Comparison of ENCODE assay signal across 11 mouse cellular contexts in the genomic region with DNA sequence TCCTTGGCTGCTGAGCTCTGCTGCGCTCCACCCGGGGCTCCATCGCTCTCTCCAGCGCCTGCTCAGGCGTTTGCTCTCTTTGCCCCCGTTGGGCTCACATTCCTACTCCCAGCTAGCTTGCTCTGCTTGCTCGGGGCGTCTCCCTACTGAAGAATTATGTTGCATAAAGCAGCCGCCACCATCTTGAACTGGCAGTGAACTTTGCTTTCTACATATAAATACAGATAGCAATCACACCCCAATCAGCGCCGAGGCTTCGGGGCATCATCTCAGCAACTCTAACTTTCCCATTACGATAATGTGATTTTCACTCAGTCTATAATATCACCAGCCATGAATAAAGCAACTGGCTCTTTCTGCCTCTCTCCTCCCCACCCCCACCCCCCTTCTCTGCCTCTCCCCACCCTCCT. TPM values are rescaled to one million over a fixed set of nuclear protein-coding genes. Genes with fewer than 3 reads are reported as not detected.
DNase-seq lines count a peak whose midpoint lies in the region; ATAC-seq and TF ChIP-seq lines count a peak whose summit lies in the region.
"Had no signal": no experiment of that assay in that cellular context is flagged by ENCODE, and none has a peak within 500 bp of the region (broad histone marks: within the 10 kb centered on the region; RNA-seq: fewer than 3 reads in every experiment).

No protein-coding gene starts in this region.

- intact Hi-C loops in gastrocnemius, postnatal 14 days (cut with DNase I; ENCODE audit: low total_unique reads) = no loop called here

- no peak for DNase-seq in kidney, postnatal 14 days
- peak; percentile 25 for DNase-seq in NIH3T3 (ENCODE audit: low read depth)
- DNase-seq in limb, embryonic 14.5 days (ENCODE audit: low spot score) = peak; percentile 42
- no peak for DNase-seq in spleen, adult 18-20 months
- DNase-seq in gastrocnemius, postnatal 14 days = no peak
- DNase-seq: heart, postnatal 10 days; lung, postnatal 10 days had no signal

- 13% methylated on average over 13 of the region's 13 CpGs for WGBS in kidney, embryonic 14.5 days
- WGBS in forebrain, embryonic 12.5 days = 36% methylated on average over 13 of the region's 13 CpGs
- WGBS in limb, embryonic 14.5 days = 30% methylated on average over 13 of the region's 13 CpGs
- 46% methylated on average over 13 of the region's 13 CpGs for WGBS in liver, embryonic 12.5 days (ENCODE audit: insufficient replicate concordance)

- H3K9ac ChIP-seq in kidney, embryonic 14.5 days (ENCODE audit: low read depth, low read length) = no peak overlapping the region
- H3K9ac ChIP-seq in forebrain, embryonic 12.5 days = no peak overlapping the region
- no peak overlapping the region for H3K9ac ChIP-seq in limb, embryonic 14.5 days (ENCODE audit: low read depth, low read length, severe bottlenecking)
- no peak overlapping the region for H3K9ac ChIP-seq in liver, embryonic 12.5 days

- no peaks in the 10 kb centered on the region for H3K9me3 ChIP-seq in kidney, embryonic 14.5 days (ENCODE audit: control insufficient read depth, low read length)
- no peaks in the 10 kb centered on the region for H3K9me3 ChIP-seq in forebrain, embryonic 12.5 days
- no peaks in the 10 kb centered on the region for H3K9me3 ChIP-seq in limb, embryonic 14.5 days (ENCODE audit: control insufficient read depth, low read length)
- H3K9me3 ChIP-seq in liver, embryonic 12.5 days (replicated peaks) = no peaks in the 10 kb centered on the region

- H3K27ac ChIP-seq in kidney, embryonic 14.5 days (ENCODE audit: low read depth, low read length) = peak overlapping the region; percentile 76
- H3K27ac ChIP-seq in forebrain, embryonic 12.5 days = peak overlapping the region; percentile 38
- H3K27ac ChIP-seq in limb, embryonic 14.5 days (replicated peaks; ENCODE audit: low read depth, low read length) = no peak overlapping the region; the same call in 1 of the 2 replicates
- H3K27ac ChIP-seq in liver, embryonic 12.5 days = no peak overlapping the region

- H3K4me3 ChIP-seq in kidney, embryonic 14.5 days (ENCODE audit: low read length) = no peak overlapping the region
- H3K4me3 ChIP-seq in forebrain, embryonic 12.5 days (replicated peaks) = no peak overlapping the region
- no peak overlapping the region for H3K4me3 ChIP-seq in limb, embryonic 14.5 days (replicated peaks; ENCODE audit: low read length)
- no peak overlapping the region for H3K4me3 ChIP-seq in liver, embryonic 12.5 days

- H3K36me3 ChIP-seq in kidney, embryonic 14.5 days (ENCODE audit: control insufficient read depth, insufficient read depth, low read length) = no peaks in the 10 kb centered on the region
- no peaks in the 10 kb centered on the region for H3K36me3 ChIP-seq in forebrain, embryonic 12.5 days (replicated peaks)
- no peaks in the 10 kb centered on the region for H3K36me3 ChIP-seq in limb, embryonic 14.5 days (ENCODE audit: control insufficient read depth, insufficient read depth, low read length)
- no peaks in the 10 kb centered on the region for H3K36me3 ChIP-seq in liver, embryonic 12.5 days

- peak; percentile 66 for ATAC-seq in kidney, embryonic 14.5 days (ENCODE audit: low FRiP score, low TSS enrichment)
- ATAC-seq in forebrain, embryonic 12.5 days (ENCODE audit: low FRiP score) = no peak
- no peak; the same call in 1 of the 2 replicates for ATAC-seq in limb, embryonic 14.5 days (ENCODE audit: low FRiP score, low read depth)
- ATAC-seq in liver, embryonic 12.5 days = no peak

- peak overlapping the region; percentile 6; the same call in 1 of the 2 replicates for H3K4me2 ChIP-seq in kidney, embryonic 14.5 days (replicated peaks; ENCODE audit: low read depth, low read length)
- no peak overlapping the region for H3K4me2 ChIP-seq in forebrain, embryonic 12.5 days
- no peak overlapping the region; the same call in 1 of the 2 replicates for H3K4me2 ChIP-seq in limb, embryonic 14.5 days (replicated peaks; ENCODE audit: low read depth, low read length, severe bottlenecking)
- H3K4me2 ChIP-seq in liver, embryonic 12.5 days = no peak overlapping the region

- TF ChIP-seq POLR2A in limb, embryonic 14.5 days (IDR thresholded peaks at IDR 0.05; ENCODE audit: borderline replicate concordance, extremely low read depth, insufficient read depth, insufficient read length) = no peak

- no peaks in the 10 kb centered on the region for H3K27me3 ChIP-seq in kidney, embryonic 14.5 days (ENCODE audit: control insufficient read depth, insufficient read depth, low read length)
- H3K27me3 ChIP-seq in forebrain, embryonic 12.5 days = peaks cover 16% of the 10 kb centered on the region; the same call in 1 of the 2 replicates
- no peaks in the 10 kb centered on the region for H3K27me3 ChIP-seq in limb, embryonic 14.5 days (ENCODE audit: control insufficient read depth, insufficient read depth, low read length)
- peaks cover 24% of the 10 kb centered on the region for H3K27me3 ChIP-seq in liver, embryonic 12.5 days (replicated peaks)
- H3K27me3 ChIP-seq: CH12.LX had no signal

- H3K4me1 ChIP-seq in kidney, embryonic 14.5 days (ENCODE audit: control insufficient read depth, insufficient read depth, low read length) = peaks cover 22% of the 10 kb centered on the region
- H3K4me1 ChIP-seq in forebrain, embryonic 12.5 days = peaks cover 21% of the 10 kb centered on the region
- H3K4me1 ChIP-seq in limb, embryonic 14.5 days (ENCODE audit: control insufficient read depth, insufficient read depth, low read length) = no peaks in the 10 kb centered on the region
- H3K4me1 ChIP-seq in liver, embryonic 12.5 days = 0 out of 2 replicates have a peak, but pooled peaks cover 3% of the 10 kb centered on the region

RNA-seq across cellular contexts. Expression of gene Btrc, which starts 46.1 kb away (rescaled TPM):
- polyA plus RNA-seq in kidney, embryonic 14.5 days (2014; fragmentation: Nextera tagmentation; extraction: Ambion mirVana) = 41.6 and 54.9 TPM in 2 replicates
- polyA plus RNA-seq in forebrain, embryonic 12.5 days (2016; fragmentation: Nextera tagmentation; extraction: Ambion mirVana) = 55.7 and 59.0 TPM in 2 replicates
- polyA plus RNA-seq in limb, embryonic 14.5 days (2012; rRNA removed) = 38.3 and 41.5 TPM in 2 replicates
- 44.1 and 47.5 TPM in 2 replicates for polyA plus RNA-seq in limb, embryonic 14.5 days (2014; fragmentation: Nextera tagmentation; extraction: Ambion mirVana)
- 10 to 100 TPM; 27.1 to 28.1 TPM for total RNA-seq in gastrocnemius, postnatal 14 days (2021)
- 48.9 and 49.1 TPM in 2 replicates for polyA plus RNA-seq in liver, embryonic 12.5 days (2016; fragmentation: Nextera tagmentation; extraction: Ambion mirVana)

Comparison
In these comparisons a context has a peak if more than half of its experiments do, and no peak if none do; other contexts are left out.
1. H3K27ac ChIP-seq: peak in kidney, embryonic 14.5 days (single experiment) and forebrain, embryonic 12.5 days (single experiment); none in limb, embryonic 14.5 days (single experiment) and liver, embryonic 12.5 days (single experiment).
2. DNase-seq: peak in NIH3T3 (single experiment) and limb, embryonic 14.5 days (single experiment); none in kidney, postnatal 14 days (single experiment), spleen, adult 18-20 months (0 of 2) and gastrocnemius, postnatal 14 days (single experiment).